Mouse (Mus musculus): ENCODE results near the gene Olfr129. TPM values are rescaled to one million over a fixed set of nuclear protein-coding genes. Genes with fewer than 3 reads are reported as not detected.

Olfr129 gene
- polyA plus RNA-seq (2014; fragmentation: Nextera tagmentation; extraction: Ambion mirVana) = not detected in 2 replicates

DNA sequence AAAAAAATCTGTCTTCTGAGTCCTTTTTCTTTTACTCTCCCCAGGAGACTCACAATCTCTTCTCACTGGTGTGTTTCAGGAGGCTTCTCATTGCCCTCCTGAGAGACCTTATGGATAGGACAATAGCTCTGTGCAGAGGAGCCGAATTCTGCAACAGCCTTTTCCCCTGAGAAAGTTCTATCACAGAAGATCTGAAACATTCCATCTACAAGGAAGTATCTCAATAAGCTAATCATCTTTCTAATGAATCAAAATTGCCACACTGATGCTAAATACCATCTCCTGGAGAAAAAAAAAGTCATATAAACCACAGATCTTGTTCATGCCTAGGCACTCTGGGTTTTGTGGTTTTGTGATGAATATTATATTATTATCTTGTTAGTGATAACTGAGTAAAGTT is at the start of gene Olfr129:
Gene Olfr129 (minus strand): TSS at position 101 of the 400 bp plus-strand sequence.
- Histone ChIP-seq H3K9me3 (ENCODE audit: control insufficient read depth, low read length) (no peaks in the 10 kb centered on the region), H3K4me1 (replicated peaks; ENCODE audit: control insufficient read depth, insufficient read depth, low read length) (no peaks in the 10 kb centered on the region), H3K27ac (ENCODE audit: low read depth) (no peak within 1 kb of the TSS), H3K27me3 (replicated peaks; ENCODE audit: control insufficient read depth, insufficient read depth, low read length) (no peaks in the 10 kb centered on the region), H3K9ac (ENCODE audit: low read length) (no peak within 1 kb of the TSS), H3K4me2 (ENCODE audit: low read length) (no peak within 1 kb of the TSS), H3K36me3 (ENCODE audit: control insufficient read depth, insufficient read depth, low read length) (no peaks in the 10 kb centered on the region), H3K4me3 (ENCODE audit: low read depth, low read length) (no peak within 1 kb of the TSS)
- WGBS = 74% methylated on average over 1 of the region's 1 CpGs
- DNase-seq (ENCODE audit: low spot score) (no peak), ATAC-seq (replicated peaks; ENCODE audit: low FRiP score, low TSS enrichment, low read depth) (no peak)

DNA sequence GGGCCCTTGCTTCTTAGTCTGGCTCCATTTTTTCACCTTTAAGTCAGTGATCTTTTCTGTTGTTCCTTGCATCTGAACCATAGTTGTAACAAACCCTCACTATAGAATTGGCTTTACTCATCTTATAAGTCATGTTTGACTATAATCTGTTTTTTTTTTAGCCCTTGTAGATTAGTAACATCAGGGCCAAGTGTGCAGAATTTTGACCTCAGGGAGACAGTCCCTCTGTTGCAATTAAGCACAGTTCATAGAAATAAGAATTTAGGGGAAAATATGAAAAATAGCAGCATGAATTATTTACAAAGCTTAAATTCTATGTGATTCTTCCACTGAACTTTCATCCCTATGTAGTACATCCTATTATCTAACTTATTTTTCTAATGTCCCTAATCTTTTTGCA is 28.7 kb upstream of the Olfr129 start, which contains the start of gene Olfr131:
Gene Olfr131 (minus strand): TSS at position 101 of the 400 bp plus-strand sequence.
- Histone ChIP-seq H3K4me1 (replicated peaks; ENCODE audit: control insufficient read depth, insufficient read depth, low read length) (no peaks in the 10 kb centered on the region), H3K4me3 (ENCODE audit: low read depth, low read length) (no peak within 1 kb of the TSS), H3K9ac (ENCODE audit: low read length) (no peak within 1 kb of the TSS), H3K4me2 (ENCODE audit: low read length) (no peak within 1 kb of the TSS), H3K36me3 (ENCODE audit: control insufficient read depth, insufficient read depth, low read length) (no peaks in the 10 kb centered on the region), H3K27ac (ENCODE audit: low read depth) (no peak within 1 kb of the TSS), H3K27me3 (replicated peaks; ENCODE audit: control insufficient read depth, insufficient read depth, low read length) (no peaks in the 10 kb centered on the region), H3K9me3 (ENCODE audit: control insufficient read depth, low read length) (no peaks in the 10 kb centered on the region)
- ATAC-seq (replicated peaks; ENCODE audit: low FRiP score, low TSS enrichment, low read depth) (no peak), DNase-seq (ENCODE audit: low spot score) (no peak)

DNA sequence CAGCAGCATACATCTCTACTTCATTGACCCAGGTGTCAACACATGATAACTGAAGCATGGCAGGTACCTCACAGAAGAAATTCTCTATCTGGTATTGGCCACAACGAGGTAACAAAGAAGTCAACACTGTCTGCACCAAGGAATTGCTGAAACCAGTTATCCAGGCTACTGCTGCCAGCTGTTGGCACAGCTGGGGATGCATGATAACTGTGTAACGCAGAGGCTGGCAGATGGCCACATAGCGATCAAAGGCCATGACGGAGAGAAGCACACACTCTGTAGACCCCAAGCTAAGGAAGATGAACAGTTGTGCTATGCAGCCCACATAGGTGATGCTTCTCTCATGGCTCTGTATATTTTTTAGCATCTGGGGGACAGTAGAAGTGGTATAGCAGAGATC is 22.5 kb upstream of the Olfr129 start:
- Histone ChIP-seq H3K27ac (ENCODE audit: low read depth) (no peak overlapping the region), H3K36me3 (ENCODE audit: control insufficient read depth, insufficient read depth, low read length) (no peaks in the 10 kb centered on the region)
- 87% methylated on average over 4 of the region's 4 CpGs for WGBS

DNA sequence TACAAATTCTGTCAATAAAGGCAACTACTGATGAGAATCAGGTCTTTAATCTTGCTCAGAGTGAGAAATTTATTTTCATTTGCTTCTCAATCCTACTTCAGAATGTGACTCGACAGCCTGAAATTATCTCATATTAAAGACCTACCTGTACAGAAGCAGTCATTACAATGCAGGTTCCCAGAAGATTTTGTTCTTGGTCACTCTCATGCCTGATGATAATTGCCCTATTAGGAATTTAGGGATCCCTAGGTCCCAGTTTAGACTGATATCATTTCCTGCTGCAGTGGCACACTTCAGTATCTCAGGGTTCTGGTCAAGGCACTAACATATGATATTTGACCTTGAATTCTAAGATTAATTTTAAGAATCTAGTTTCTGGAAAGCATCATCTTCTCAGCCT is 3.7 kb upstream of the Olfr129 start, which contains the start of gene Olfr130:
Gene Olfr130 (plus strand): TSS at position 301 of the 400 bp plus-strand sequence.
- Histone ChIP-seq H3K9me3 (ENCODE audit: control insufficient read depth, low read length) (no peaks in the 10 kb centered on the region), H3K4me1 (replicated peaks; ENCODE audit: control insufficient read depth, insufficient read depth, low read length) (no peaks in the 10 kb centered on the region), H3K27ac (ENCODE audit: low read depth) (no peak within 1 kb of the TSS), H3K4me3 (ENCODE audit: low read depth, low read length) (no peak within 1 kb of the TSS), H3K4me2 (ENCODE audit: low read length) (no peak within 1 kb of the TSS), H3K9ac (ENCODE audit: low read length) (no peak within 1 kb of the TSS), H3K27me3 (replicated peaks; ENCODE audit: control insufficient read depth, insufficient read depth, low read length) (no peaks in the 10 kb centered on the region), H3K36me3 (ENCODE audit: control insufficient read depth, insufficient read depth, low read length) (no peaks in the 10 kb centered on the region)
- WGBS = 84% methylated on average over 1 of the region's 1 CpGs
- no peak for DNase-seq (ENCODE audit: low spot score)
- no peak for ATAC-seq (replicated peaks; ENCODE audit: low FRiP score, low TSS enrichment, low read depth)

More for the DNA sequence above, 22.5 kb upstream of the Olfr129 start:
- ATAC-seq (replicated peaks; ENCODE audit: low FRiP score, low TSS enrichment, low read depth) = no peak
- H3K9ac ChIP-seq (ENCODE audit: low read length) = no peak overlapping the region
- H3K4me1 ChIP-seq (replicated peaks; ENCODE audit: control insufficient read depth, insufficient read depth, low read length) = no peaks in the 10 kb centered on the region
- no peaks in the 10 kb centered on the region for H3K27me3 ChIP-seq (replicated peaks; ENCODE audit: control insufficient read depth, insufficient read depth, low read length)
- no peak overlapping the region for H3K4me3 ChIP-seq (ENCODE audit: low read depth, low read length)
- DNase-seq (ENCODE audit: low spot score) = no peak
- no peaks in the 10 kb centered on the region for H3K9me3 ChIP-seq (ENCODE audit: control insufficient read depth, low read length)
- H3K4me2 ChIP-seq (ENCODE audit: low read length) = no peak overlapping the region

DNA sequence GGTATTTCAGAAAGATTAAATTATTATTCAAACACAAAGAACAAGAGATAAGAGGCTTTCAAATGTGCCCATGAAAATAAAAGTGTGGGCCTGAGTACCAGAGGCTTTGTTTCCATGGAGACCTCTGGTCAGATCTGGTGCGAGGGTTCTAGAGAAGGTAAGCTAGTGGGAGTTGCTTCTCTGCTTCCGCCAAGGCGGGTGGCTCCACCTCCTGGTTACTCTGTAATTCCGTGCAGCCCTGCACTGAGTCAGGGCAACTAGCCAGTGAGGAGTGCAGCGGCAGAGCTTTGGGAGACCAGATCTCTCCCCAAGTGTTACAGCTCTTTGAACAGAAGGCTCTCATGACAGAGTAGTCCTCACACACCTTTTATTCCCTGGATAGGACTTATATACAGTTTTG is 33.6 kb downstream of the Olfr129 start:
- ATAC-seq (replicated peaks; ENCODE audit: low FRiP score, low TSS enrichment, low read depth) (no peak), DNase-seq (ENCODE audit: low spot score) (no peak)
- Histone ChIP-seq H3K27me3 (replicated peaks; ENCODE audit: control insufficient read depth, insufficient read depth, low read length) (no peaks in the 10 kb centered on the region), H3K36me3 (ENCODE audit: control insufficient read depth, insufficient read depth, low read length) (no peaks in the 10 kb centered on the region), H3K4me2 (ENCODE audit: low read length) (no peak overlapping the region), H3K4me1 (replicated peaks; ENCODE audit: control insufficient read depth, insufficient read depth, low read length) (no peaks in the 10 kb centered on the region), H3K27ac (ENCODE audit: low read depth) (no peak overlapping the region), H3K9me3 (ENCODE audit: control insufficient read depth, low read length) (no peaks in the 10 kb centered on the region), H3K9ac (ENCODE audit: low read length) (no peak overlapping the region), H3K4me3 (ENCODE audit: low read depth, low read length) (no peak overlapping the region)
- WGBS = 27% methylated on average over 5 of the region's 5 CpGs

DNA sequence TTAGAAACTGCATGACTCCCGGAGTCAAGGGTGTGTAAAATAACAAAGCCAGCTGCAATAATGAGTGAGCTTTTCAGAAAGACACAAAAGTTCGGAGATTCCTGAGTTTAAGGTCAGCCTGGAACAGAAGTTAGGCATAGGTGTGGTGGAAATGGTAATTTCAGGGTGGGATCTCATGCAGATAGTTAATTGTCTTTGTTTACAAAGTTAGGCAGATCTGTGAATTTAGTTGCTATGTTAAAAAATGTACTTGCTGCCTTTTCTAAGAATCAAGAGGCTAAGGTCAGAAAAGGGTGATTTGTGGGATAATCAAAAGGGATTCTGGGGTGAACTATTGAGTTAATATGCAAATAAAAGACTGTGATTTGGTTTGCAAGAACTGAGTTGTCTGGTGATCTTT is 43.5 kb downstream of the Olfr129 start:
- Histone ChIP-seq H3K4me2 (ENCODE audit: low read length) (no peak overlapping the region), H3K27ac (ENCODE audit: low read depth) (no peak overlapping the region), H3K27me3 (replicated peaks; ENCODE audit: control insufficient read depth, insufficient read depth, low read length) (no peaks in the 10 kb centered on the region), H3K4me1 (replicated peaks; ENCODE audit: control insufficient read depth, insufficient read depth, low read length) (no peaks in the 10 kb centered on the region), H3K9ac (ENCODE audit: low read length) (no peak overlapping the region), H3K36me3 (ENCODE audit: control insufficient read depth, insufficient read depth, low read length) (no peaks in the 10 kb centered on the region), H3K9me3 (ENCODE audit: control insufficient read depth, low read length) (no peaks in the 10 kb centered on the region), H3K4me3 (ENCODE audit: low read depth, low read length) (no peak overlapping the region)
- DNase-seq (ENCODE audit: low spot score) = no peak
- ATAC-seq (replicated peaks; ENCODE audit: low FRiP score, low TSS enrichment, low read depth) = no peak
- 79% methylated on average over 2 of the region's 2 CpGs for WGBS

DNA sequence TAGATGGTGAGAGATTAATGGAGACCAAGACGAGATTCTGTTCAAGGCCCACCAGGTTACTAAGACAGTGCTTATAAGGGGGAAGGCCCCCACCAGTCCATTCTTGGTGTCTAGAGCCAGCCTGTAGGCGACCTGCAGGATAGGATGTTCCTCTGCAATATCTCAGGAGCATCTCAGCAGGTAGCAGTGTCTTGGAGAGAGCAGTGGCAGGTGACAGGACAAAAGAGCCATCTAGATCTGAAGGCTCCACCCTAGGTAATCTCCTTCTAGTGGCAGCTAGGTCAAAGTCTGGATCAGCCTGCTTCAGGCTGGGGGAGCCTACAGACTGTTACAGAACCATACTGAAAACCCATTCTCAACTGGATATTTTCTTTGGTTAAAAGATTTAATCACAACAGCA is 54.9 kb downstream of the Olfr129 start:
- H3K36me3 ChIP-seq (ENCODE audit: control insufficient read depth, insufficient read depth, low read length) = no peaks in the 10 kb centered on the region
- no peak overlapping the region for H3K27ac ChIP-seq (ENCODE audit: low read depth)
- no peaks in the 10 kb centered on the region for H3K27me3 ChIP-seq (replicated peaks; ENCODE audit: control insufficient read depth, insufficient read depth, low read length)
- no peak overlapping the region for H3K4me3 ChIP-seq (ENCODE audit: low read depth, low read length)
- 77% methylated on average over 2 of the region's 2 CpGs for WGBS
- H3K9ac ChIP-seq (ENCODE audit: low read length) = no peak overlapping the region
- ATAC-seq (replicated peaks; ENCODE audit: low FRiP score, low TSS enrichment, low read depth) (no peak), DNase-seq (ENCODE audit: low spot score) (no peak)
- H3K4me1 ChIP-seq (replicated peaks; ENCODE audit: control insufficient read depth, insufficient read depth, low read length) = no peaks in the 10 kb centered on the region
- no peak overlapping the region for H3K4me2 ChIP-seq (ENCODE audit: low read length)
- no peaks in the 10 kb centered on the region for H3K9me3 ChIP-seq (ENCODE audit: control insufficient read depth, low read length)

Other genes with a start within 250 kb of the Olfr129 start
- not detected in 2 replicates for gene Olfr125, start 227.1 kb downstream of the Olfr129 start, polyA plus RNA-seq (2014; fragmentation: Nextera tagmentation; extraction: Ambion mirVana)
- not detected in 2 replicates for gene Olfr126, start 212.6 kb downstream of the Olfr129 start, polyA plus RNA-seq (2014; fragmentation: Nextera tagmentation; extraction: Ambion mirVana)
- not detected in 2 replicates for gene Olfr127, start 159.6 kb downstream of the Olfr129 start, polyA plus RNA-seq (2014; fragmentation: Nextera tagmentation; extraction: Ambion mirVana)
- not detected in 2 replicates for gene Olfr128, start 139.5 kb downstream of the Olfr129 start, polyA plus RNA-seq (2014; fragmentation: Nextera tagmentation; extraction: Ambion mirVana)
- not detected in 2 replicates for gene Olfr761, start 107.0 kb downstream of the Olfr129 start, polyA plus RNA-seq (2014; fragmentation: Nextera tagmentation; extraction: Ambion mirVana)
- not detected in 2 replicates for gene Olfr130, start 3.8 kb upstream of the Olfr129 start, polyA plus RNA-seq (2014; fragmentation: Nextera tagmentation; extraction: Ambion mirVana)
- gene Olfr131, start 28.6 kb upstream of the Olfr129 start, polyA plus RNA-seq (2014; fragmentation: Nextera tagmentation; extraction: Ambion mirVana) = not detected in 2 replicates
- gene Olfr132, start 74.4 kb upstream of the Olfr129 start, polyA plus RNA-seq (2014; fragmentation: Nextera tagmentation; extraction: Ambion mirVana) = not detected in 2 replicates
- gene Olfr133, start 85.2 kb upstream of the Olfr129 start, polyA plus RNA-seq (2014; fragmentation: Nextera tagmentation; extraction: Ambion mirVana) = not detected in 2 replicates
- gene Olfr134, start 111.3 kb upstream of the Olfr129 start, polyA plus RNA-seq (2014; fragmentation: Nextera tagmentation; extraction: Ambion mirVana) = not detected in 2 replicates
- not detected in 2 replicates for gene Olfr135, start 144.3 kb upstream of the Olfr129 start, polyA plus RNA-seq (2014; fragmentation: Nextera tagmentation; extraction: Ambion mirVana)
- gene Olfr138, start 201.0 kb upstream of the Olfr129 start, polyA plus RNA-seq (2014; fragmentation: Nextera tagmentation; extraction: Ambion mirVana) = not detected in 2 replicates
- not detected in 2 replicates for gene Olfr137, start 247.5 kb upstream of the Olfr129 start, polyA plus RNA-seq (2014; fragmentation: Nextera tagmentation; extraction: Ambion mirVana)